Mouse (Mus musculus): ENCODE data around the gene Brd1.
"Not testable (repeated sequence)": the region's sequence is repeated elsewhere in the genome, so short reads cannot be mapped to it uniquely, and the experiment has no call there.

The Brd1 gene

DNA sequence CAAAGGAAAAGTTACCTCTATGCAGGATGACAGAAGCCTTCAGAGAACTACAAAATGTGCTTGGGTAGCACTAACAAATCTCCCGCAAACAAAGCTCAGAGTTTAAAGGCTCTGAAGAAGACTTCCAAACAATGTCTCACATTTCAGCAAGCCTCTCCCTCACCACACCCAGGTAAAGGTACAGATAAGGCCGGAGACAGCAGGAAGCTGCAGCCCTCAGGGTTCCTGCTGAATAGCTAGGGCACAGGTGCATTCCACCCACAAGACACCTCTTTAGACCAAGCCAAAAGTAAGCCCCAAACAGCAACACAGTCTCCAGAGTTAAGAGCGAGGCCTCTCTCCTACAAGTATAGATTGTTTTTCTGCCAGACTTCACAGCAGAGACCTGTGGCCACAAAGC lies 3.3 kb downstream of the Brd1 start:
- in situ Hi-C loops (cut with MboI, MseI): no loop called here

DNA sequence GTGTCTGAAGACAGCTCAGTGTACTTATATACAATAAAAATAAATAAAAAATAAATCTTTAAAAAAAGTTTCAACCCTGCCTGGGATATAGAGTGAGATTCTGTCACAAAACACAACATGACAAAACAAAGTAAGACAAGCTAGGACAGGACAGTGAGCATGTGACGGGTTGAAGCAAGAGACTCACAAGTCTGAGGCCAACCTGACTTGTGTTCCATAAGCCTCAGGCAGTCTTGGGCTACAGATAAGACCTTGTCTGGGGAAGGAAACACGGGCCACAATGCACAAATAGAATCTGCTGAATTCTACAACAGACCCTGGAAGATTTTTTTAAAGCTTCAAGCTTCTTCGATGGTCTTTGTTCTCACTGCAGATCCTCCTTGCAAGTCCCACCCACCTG lies 6.8 kb downstream of the Brd1 start:
- in situ Hi-C loops (cut with MboI, MseI): no loop called here

DNA sequence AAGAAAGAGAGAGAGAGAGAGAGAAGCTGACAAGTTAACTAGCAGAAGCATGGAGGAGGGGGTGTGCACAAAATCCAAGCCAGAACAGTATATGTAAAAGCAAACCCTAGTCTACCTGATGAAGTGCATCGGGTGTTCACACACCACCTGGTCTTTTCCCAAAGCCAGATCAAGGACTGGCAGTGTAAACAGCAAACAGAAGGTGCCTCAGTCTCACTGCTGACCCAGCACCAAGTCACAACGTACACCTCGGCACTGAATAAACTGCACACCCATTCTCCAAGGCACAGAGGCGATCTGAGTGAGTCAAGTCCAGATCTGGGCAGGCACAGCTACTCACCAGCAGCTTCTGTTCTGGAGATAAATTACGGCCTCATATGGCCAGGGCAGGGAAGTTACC lies 9.0 kb downstream of the Brd1 start:
- in situ Hi-C loops (cut with MboI, MseI): no loop called here

DNA sequence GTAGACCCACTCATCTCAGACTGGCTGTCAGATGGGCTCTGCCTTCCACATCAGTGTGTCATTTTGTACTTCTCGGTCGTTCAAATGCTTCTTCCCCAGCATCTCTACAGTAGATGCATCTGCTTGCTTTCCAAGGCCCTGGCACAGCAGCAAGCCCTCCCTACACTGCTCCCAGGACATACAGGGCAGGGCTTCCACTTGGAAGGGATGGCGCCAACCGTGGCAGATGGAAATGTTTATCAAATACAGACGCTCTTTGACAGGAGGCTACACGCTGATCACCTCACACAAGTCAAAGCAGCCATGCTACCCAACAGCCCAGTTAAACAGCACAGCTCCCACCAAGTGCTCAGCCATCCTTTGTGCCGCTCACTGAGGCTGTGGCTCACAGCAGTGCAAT lies 9.7 kb downstream of the Brd1 start:
- in situ Hi-C loops (cut with MboI, MseI): no loop called here

DNA sequence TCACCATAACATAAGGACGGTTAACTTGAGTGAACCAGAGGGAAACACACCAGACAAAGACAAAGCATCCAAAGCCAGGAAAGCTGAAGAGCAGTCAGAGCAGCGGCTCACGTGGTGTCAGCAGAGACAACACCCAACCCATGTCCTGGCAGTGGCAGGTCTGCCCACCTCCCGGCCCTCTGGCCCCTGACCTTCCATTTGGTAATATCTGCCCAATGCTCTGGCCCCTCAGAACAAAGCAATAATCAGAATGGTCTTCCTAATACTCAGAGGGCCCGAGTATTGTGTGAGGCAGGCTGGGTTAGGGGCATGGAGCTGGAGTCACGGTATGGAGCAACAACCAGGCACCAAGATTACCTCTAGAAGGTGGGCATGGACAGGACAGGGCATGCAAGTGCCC lies 10.8 kb downstream of the Brd1 start:
- in situ Hi-C loops (cut with MboI, MseI): no loop called here

DNA sequence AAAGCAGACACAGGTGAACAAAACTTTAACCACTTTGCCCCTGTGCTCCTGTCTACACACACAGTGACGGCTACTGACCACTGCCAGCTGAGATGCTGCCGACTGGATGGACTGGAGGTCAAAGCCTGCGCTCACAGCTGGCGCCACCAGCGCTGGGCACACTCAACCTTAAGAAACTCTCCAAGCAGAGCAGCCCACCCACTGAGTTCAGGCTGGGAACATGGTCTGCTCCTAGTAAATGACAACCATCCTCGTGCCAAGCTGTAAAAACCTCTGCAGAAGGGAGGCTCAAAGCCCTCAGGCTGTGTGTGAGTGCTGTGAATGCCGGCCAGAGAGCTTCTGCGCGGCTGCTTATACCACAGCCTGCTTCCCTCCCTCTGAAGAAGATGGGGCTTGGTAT lies 16.8 kb downstream of the Brd1 start:
- in situ Hi-C loops (cut with MboI, MseI): no loop called here

DNA sequence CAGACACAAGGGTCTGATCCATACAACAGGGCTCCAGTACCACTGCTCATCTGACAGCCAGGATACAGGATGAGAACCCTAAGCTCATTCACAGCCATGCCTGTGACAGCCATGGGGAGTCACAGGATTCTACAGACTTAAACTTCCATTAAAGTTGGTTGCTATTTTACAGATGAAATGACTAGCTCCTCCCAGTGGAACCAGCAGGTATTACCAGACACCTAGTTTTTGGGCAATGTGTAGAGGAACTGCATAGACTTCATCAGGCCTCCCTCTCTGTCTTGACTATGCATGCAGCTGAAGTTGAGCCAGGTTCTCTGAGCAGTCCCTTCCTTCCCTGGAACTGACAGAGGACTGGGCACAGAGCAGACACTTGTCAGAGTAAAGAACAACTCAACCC lies 17.7 kb downstream of the Brd1 start:
- in situ Hi-C loops (cut with MboI, MseI): no loop called here

DNA sequence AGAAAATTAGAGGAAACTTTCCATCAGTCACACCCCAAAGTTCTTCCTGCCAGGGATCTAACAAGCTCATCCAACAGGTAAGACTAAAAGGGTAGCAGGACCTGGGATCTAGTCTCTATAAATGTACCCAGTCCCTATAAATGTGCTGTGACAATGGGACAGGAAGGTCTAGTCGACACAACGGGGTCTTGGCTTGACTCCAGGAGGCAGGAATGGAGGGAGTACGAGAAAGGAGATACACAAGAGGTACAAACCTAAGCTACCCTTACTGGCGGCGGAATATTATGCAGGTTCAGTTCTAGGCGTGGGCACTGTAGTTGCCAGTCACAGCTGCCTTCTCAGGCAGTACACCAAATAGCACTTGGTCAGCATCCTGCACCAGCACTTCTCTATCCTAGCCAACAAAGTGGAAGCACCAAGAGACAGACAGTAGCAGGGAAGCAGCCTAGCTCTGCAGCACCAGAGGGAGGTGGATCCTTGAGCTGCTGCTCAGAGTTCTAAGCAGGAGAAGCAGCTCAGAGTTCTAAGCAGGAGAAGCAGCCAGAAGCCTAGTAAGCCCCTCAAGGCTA lies 19.9 kb downstream of the Brd1 start:
- in situ Hi-C loops (cut with MboI, MseI): no loop called here

DNA sequence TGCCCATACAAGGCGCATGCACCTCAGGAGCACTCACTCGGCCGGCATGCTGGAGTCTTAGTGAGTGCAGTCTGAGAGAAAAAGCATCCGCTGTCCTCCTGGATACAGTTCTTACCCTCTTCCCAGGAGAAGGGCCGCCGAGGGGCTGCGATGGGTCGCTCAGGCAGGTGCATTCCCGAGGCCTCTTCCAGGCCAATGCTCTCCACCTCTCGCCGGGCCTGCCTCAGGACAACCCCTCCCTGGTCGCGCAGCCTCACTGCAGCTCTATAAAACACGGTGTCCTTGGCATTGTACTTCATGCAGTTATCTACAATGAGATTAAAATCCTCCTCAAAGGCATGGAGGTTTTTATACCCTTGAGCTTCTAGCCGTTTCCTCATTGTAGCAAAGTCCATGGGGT lies 21.5 kb downstream of the Brd1 start:
- in situ Hi-C loops (cut with MboI, MseI): no loop called here

DNA sequence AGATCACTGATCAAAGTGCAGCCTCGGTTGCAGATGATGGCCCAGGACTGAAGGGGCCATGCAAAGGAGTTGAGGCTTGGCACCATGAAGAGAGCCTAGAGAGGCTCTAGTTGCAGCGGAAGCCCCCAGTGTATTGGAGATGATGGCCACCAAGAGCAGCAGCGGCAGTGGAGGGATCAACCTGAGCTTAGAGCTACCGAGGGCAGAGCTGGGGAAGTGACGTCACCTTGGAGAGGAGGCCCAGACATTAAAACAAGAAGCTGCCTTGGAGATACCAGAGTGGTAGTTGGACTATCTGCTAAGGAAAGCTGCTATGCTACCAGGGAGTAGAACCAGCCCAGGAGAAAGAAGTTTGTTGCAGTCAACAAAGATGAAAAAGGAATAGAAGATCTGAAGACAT lies 24.2 kb downstream of the Brd1 start:
- in situ Hi-C loops (cut with MboI, MseI): no loop called here

DNA sequence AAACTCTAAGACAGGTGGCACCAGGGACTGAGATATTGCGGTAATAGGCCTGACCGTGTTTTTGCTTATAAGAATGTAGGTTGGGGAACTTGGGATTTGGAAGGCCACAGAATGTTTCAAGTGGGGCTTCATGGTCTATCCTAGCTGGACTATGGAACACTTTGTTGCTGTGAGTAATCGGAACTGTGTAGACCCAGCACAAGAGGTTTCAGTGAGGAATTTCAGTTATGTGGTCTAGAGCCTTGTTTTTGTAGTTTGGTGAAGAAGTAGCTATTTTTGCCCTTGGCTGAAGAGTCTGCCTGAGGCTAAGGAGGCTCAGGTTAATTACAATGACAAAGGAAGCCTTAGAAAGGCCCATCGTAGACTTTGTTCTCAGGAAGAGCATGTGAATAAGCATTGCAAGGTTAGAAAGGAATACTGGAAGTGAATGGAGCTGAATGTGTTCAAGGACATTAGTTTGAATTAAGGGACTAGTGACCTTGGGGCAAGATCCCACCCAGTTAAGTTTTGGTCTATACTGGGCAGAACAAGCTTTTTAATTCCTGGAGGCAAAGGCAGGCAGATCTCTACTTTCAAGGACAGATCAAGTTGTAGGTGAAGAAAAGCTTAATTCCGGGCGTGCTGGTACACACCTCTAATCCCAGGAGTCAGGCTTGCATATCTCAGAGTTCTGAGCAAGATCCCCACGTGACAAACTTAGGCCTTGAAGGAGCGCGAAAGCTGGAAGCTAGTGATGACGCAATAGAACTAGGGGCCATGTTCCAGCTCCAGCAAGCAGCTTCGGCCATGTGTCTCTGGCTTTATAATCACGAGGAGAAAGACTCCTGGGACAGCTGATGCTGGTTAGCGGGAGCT lies 25.1 kb downstream of the Brd1 start:
- in situ Hi-C loops (cut with MboI, MseI): no loop called here

DNA sequence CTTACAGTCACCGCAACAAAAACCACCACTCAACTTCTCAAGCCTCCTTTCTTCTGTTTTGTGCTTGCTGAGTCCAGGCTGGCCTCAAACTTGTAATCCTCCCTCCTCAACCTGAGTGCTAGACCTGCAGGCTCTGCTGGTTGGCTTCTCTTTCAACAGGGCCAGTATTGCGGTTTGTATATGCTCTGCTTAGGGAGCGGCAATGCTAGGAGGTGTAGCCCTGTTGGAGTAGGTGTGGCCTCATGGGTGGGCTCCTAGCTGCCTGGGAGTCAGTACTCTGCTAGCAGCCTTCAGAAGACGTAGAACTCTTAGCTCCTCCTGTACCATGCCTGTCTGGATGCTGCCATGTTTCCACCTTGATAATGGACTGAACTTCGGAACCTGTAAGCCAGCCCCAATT lies 25.8 kb downstream of the Brd1 start:
- in situ Hi-C loops (cut with MboI, MseI): no loop called here

DNA sequence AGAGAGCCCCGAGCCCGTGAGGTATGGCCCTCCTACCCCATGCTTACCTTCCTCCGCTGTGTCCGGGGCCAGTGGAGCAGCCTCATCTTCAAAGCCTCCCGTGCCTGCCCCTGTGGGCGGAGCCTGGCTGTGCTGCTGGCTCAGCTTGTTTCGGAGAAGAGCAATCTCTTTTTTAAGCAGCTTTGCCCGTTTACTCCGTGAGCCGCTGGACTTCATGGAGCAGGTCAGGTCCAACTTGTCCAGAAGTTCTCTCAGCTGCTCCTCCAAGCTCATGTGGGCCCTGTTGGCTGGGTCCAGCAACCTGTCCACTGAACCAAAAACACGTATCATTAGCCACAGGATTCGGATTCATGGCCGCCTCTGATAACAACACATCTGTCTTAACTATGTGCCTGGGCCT lies 27.0 kb downstream of the Brd1 start:
- in situ Hi-C loops (cut with MboI, MseI): not testable (repeated sequence)

DNA sequence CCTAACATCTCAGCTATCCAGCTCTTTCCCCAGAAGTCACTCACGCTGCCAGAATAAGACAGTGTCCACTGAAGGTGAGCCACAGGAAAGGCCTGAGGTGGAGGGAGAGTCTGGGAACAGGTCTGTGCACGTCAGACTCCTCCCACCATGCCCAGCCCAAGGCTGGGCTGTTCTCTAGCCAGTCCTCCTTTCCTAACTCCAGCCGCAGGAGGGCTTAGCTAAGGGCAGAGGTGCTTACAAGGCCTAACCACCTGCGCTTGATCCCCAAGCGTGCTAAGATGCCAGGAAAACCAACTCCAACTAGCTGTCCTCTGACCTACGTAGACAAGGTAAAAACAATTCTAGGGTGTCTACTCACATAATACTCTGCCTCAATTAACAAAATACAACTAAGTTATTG lies 27.7 kb downstream of the Brd1 start:
- in situ Hi-C loops (cut with MboI, MseI): no loop called here

DNA sequence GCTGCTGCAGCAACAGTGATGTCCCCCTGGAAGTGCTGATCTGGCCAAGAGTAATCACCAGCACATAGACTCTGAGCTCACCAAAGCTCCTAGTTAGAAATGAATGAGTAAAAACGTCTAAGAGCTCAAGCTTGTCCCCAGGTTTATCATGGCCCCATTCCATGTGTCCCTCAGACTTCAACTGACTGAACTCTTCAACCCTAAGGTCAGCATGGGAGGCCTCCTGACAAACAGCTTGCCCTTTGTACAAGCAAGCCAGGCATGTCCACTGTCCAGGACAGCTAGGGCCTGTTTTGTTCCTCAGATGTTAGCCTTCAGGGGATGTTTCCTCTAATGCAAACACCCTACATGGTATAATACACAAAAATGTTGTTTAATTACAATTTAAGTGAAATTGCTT lies 29.7 kb downstream of the Brd1 start:
- in situ Hi-C loops (cut with MboI, MseI): no loop called here

DNA sequence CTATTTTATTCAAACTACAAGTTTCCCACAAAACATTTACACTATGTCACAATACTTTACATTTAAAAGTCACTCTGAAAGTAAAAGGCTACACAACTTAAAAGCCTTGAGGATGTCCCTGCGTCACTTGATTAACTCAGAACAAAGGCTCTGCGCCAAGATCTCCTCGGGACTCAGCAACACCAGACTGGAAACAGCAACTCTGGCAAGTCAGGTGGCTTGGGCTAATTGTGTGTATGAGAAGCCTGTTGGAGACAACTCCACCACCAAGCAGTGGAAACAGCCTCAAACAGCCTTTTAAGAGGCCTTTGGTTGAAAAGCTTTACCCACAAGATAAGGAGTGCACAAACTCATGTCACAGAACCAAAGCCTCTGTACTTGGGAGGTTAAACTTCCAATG lies 31.5 kb downstream of the Brd1 start:
- in situ Hi-C loops (cut with MboI, MseI): no loop called here

DNA sequence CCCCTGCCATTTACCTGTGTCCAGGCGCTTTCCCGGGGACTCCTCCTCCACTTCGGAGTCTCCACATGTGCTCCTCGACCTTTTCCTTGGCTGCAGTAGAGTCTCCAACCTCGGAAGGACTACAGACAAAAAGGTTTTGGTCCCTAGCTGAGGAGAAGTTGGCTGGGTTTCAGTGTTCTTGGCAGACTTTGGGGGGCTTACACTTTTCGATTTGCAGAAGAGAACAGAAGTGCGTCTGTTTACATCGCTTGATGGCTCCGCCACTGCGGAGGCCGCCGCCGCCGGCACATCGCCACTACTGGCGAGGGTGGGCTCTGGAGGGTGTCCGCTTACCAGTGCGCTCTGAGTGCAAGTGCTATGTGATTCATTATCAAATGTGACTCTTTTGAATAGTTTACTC lies 33.3 kb downstream of the Brd1 start:
- in situ Hi-C loops (cut with MboI, MseI): no loop called here

DNA sequence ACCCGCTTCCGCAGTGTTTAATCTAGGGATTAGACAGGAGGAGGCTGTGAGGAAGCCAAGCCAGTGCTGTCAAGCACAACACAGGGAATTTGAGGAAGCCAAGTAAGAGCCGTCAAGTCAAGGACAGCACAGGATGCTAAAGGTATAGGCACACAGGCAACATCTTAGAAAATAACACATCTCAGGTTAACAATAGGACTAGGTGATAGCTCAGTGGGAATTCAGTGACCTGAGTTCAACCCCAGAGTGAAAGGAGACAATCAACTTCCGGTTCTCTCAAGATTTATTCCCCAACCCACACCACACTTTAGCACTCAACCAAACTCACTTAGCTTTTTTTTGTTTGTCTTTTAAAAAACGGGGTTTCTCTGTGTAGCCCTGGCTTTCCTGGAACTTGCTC lies 34.5 kb downstream of the Brd1 start:
- in situ Hi-C loops (cut with MboI, MseI): no loop called here

DNA sequence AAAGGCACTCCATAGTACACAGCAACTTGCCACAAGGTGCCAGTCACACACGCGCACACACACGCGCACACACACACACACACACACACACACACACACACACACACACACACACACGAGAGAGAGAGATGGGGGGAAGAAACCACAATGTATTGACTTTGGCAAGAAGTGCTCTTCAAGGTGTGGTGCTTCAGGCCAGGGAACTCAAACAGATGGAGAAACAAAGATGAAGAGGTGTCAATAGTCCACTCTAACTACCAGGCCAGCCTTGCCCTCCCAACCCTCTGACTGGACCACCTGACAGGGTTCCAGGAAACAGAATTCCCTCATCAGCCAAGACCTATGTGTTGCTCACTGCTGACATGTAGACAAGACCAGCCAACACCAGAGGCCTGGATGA lies 36.4 kb downstream of the Brd1 start:
- in situ Hi-C loops (cut with MboI, MseI): no loop called here

DNA sequence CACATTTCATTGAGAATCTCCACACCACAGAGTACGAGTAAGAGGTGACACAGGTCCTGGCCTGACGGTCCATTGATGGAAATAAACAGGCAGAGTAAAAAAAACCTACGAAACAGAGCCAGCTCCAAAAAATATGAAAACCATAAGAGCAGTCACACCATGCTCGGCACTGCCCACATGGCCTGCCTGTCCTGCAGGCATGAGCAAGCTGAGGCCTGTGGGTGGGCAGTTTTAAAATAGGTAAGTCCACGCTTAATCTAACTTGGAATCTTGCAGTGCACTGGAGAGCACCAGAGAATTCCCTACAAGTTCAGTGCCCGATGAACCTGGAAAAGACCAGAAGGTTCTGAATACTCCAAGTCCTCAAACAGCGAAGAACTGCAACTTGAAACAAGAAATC lies 38.0 kb downstream of the Brd1 start:
- in situ Hi-C loops (cut with MboI, MseI): no loop called here

DNA sequence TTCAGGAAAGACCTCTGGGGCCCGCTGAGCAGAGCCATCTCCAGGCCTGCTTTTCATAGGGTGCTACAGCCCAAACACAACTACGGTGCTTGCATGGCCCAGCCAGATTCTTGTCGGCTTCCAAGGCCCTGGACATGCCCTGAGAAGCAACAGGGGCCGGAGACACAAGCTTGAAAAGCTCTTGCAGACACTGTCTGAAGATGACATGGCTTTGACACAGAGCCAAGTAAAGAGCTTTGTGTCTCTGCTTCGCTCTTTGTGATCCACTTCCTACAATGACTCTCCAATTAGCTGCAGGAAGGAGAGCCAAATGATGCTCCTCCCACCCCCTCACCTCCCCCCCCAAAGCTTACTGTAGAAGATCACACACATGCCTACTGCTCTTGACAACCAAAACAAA lies 40.0 kb downstream of the Brd1 start:
- in situ Hi-C loops (cut with MboI, MseI): no loop called here

DNA sequence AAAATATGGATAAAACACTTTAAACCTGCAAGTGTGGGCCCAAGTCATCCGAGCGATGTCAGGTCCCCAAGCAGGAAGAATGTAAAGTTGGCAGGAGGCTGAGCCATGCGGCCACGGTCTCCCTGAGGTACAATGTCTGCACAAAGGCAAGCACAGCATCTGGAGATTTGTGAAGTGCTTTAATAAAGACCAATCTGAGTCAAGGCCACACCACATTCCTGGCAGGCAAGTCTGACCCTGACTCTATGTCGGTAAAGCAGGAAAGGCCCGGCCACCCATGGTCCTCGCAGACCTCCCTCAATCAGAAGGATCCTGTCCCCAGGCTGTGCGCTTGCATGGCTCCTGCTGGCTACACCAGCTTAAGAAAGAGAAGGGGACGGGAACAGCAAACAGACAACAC lies 41.3 kb downstream of the Brd1 start:
- in situ Hi-C loops (cut with MboI, MseI): no loop called here

DNA sequence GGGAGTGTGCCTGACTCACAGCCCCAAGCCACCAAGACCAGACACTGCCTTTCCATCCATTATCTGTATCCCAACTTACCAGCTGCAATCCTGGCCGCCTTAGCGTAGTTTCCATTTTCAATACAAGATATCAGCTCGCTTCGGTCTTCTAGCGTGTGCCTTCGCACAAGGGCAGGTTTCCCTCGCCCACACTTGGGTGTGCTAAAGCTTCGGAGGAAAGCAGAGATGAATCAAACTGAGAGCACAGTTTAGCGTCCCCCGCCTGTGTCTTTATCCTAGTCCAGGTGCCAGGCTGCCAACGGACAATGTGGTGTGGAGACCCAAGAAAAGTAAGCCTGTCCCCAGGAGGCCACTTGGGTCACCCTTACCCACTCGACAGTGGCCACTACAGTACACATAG lies 42.9 kb downstream of the Brd1 start:
- in situ Hi-C loops (cut with MboI, MseI): no loop called here

DNA sequence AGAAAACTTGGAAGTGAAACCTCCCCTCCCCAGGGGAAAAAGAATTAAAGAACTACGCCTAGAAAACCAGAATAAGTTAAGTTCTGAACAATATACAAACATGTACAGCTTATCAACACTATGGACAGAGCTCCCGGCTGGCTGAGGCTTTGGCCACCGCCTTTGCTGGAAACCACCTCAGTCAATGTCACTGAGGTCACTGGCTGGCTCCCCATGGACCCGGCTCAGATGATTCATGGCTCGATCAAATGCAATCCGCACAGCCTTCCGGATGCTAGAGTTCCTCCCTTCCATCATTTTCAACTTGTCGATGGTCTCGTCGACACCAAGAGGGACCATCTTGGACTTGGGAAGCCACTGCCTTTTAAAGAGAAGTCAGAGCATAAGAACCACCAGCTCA lies 45.9 kb downstream of the Brd1 start:
- in situ Hi-C loops (cut with MboI, MseI): no loop called here
